Mouse (Mus musculus) neural tube, embryonic 14.5 days (tissue): ENCODE results near the gene Nbl1. TPM values are rescaled to one million over a fixed set of nuclear protein-coding genes. Genes with fewer than 3 reads are reported as not detected.

Experiments
- ATAC-seq: fragments of 200-750 bp; cut with Nextera tagmentation; 2 replicates; pipeline ENCODE4 v1.8.0; 2017; ENCODE audit warnings: low read depth, mild to moderate bottlenecking, moderate TSS enrichment, moderate library complexity
- H3K27ac ChIP-seq: fragments of 300-500 bp; sonication (generic); 2 replicates; pipeline ENCODE4 v1.5.1; 2014; ENCODE audit warnings: low read depth, mild to moderate bottlenecking, control low read depth, low read length, moderate library complexity, mixed read lengths
- H3K27me3 ChIP-seq: fragments of 300-500 bp; sonication (generic); 2 replicates; pipeline ENCODE4 v1.6.1; 2014; ENCODE audit warnings: low read length; ENCODE audit not compliant: control insufficient read depth, insufficient read depth
- H3K36me3 ChIP-seq: fragments of 300-500 bp; sonication (generic); 2 replicates; pipeline ENCODE4 v1.6.1; 2014; ENCODE audit warnings: low read length, mixed read lengths; ENCODE audit not compliant: control insufficient read depth, insufficient read depth
- H3K4me1 ChIP-seq: fragments of 300-500 bp; sonication (generic); 2 replicates; pipeline ENCODE4 v1.6.1; 2014; ENCODE audit warnings: low read length; ENCODE audit not compliant: control insufficient read depth, insufficient read depth
- H3K4me2 ChIP-seq: fragments of 300-500 bp; sonication (generic); 2 replicates; pipeline ENCODE4 v1.6.1; 2014; ENCODE audit warnings: mild to moderate bottlenecking, low read depth, low read length, control low read depth
- H3K4me3 ChIP-seq: fragments of 300-500 bp; sonication (generic); 2 replicates; pipeline ENCODE4 v1.5.1; 2014; ENCODE audit warnings: low read depth, low read length, control low read depth, mixed read lengths
- H3K9ac ChIP-seq: fragments of 300-500 bp; sonication (generic); replicated peaks from 2 replicates; pipeline ENCODE4 v1.6.1; 2014; ENCODE audit warnings: low read depth, mild to moderate bottlenecking, control low read depth, low read length, mixed read lengths
- H3K9me3 ChIP-seq: fragments of 300-500 bp; sonication (generic); 2 replicates; pipeline ENCODE4 v1.6.1; 2016; ENCODE audit warnings: low read length; ENCODE audit not compliant: control insufficient read depth
- whole genome bisulfite sequencing: fragments of 180-500 bp; shearing (Covaris S2); extraction: QIAGEN DNeasy Blood & Tissue Kit; methylation state at CpG from one replicate; pipeline ENCODE4 v1.1.7; 2014; 5-methylcytosine and 5-hydroxymethylcytosine counted together
- polyA plus RNA-seq: library from polyadenylated mRNA; unstranded; fragments of >200 nt; fragmentation: Nextera tagmentation; extraction: Ambion mirVana; gene quantifications from 2 replicates; pipeline ENCODE4 v1.2.1, GENCODE M21; 2014

Nbl1 gene
- polyA plus RNA-seq, 1 experiment from 2014 or later: 26.3 TPM

GRCm38 (mm10) chr4:139044566-139044965 lies 48.2 kb downstream of the Nbl1 start:
- H3K4me3 ChIP-seq: no peak overlapping the region

GRCm38 (mm10) chr4:139043600-139043999 lies 49.2 kb downstream of the Nbl1 start:
- ATAC-seq: no peak
- no peaks in the 10 kb centered on the region for H3K9me3 ChIP-seq
- 75% methylated on average over 2 of the region's 2 CpGs for WGBS

More at GRCm38 (mm10) chr4:139044566-139044965, 48.2 kb downstream of the Nbl1 start:
- Histone ChIP-seq H3K36me3 (no peaks in the 10 kb centered on the region), H3K9me3 (no peaks in the 10 kb centered on the region), H3K27me3 (no peaks in the 10 kb centered on the region), H3K4me2 (no peak overlapping the region), H3K4me1 (0 out of 2 replicates have a peak, but pooled peaks cover 4% of the 10 kb centered on the region), H3K9ac (no peak overlapping the region), H3K27ac (no peak overlapping the region)
- no peak for ATAC-seq
- WGBS: 90% methylated on average over 5 of the region's 5 CpGs

GRCm38 (mm10) chr4:139042611-139043010 lies 50.2 kb downstream of the Nbl1 start:
- no peaks in the 10 kb centered on the region for H3K27me3 ChIP-seq
- no peak overlapping the region for H3K9ac ChIP-seq
- ATAC-seq: no peak
- no peak overlapping the region for H3K4me3 ChIP-seq
- no peaks in the 10 kb centered on the region for H3K9me3 ChIP-seq
- H3K27ac ChIP-seq: no peak overlapping the region
- peaks cover 19% of the 10 kb centered on the region; the same call in 1 of the 2 replicates for H3K4me1 ChIP-seq
- H3K4me2 ChIP-seq: no peak overlapping the region
- WGBS: 58% methylated on average over 5 of the region's 5 CpGs
- H3K36me3 ChIP-seq: no peaks in the 10 kb centered on the region

More at GRCm38 (mm10) chr4:139043600-139043999, 49.2 kb downstream of the Nbl1 start:
- Histone ChIP-seq H3K4me3 (no peak overlapping the region), H3K27ac (no peak overlapping the region), H3K36me3 (no peaks in the 10 kb centered on the region), H3K27me3 (no peaks in the 10 kb centered on the region), H3K4me2 (no peak overlapping the region), H3K9ac (no peak overlapping the region), H3K4me1 (peaks cover 14% of the 10 kb centered on the region; the same call in 1 of the 2 replicates)

- H3K9ac ChIP-seq: no peak overlapping the region
- H3K4me1 ChIP-seq: peaks cover 19% of the 10 kb centered on the region; the same call in 1 of the 2 replicates
- 3% methylated on average over 10 of the region's 10 CpGs for WGBS
- no peak overlapping the region for H3K4me2 ChIP-seq
- H3K27ac ChIP-seq: peak overlapping the region; percentile 61
- H3K9me3 ChIP-seq: no peaks in the 10 kb centered on the region
- no peak overlapping the region for H3K4me3 ChIP-seq
- peak; percentile 57; the same call in 1 of the 2 replicates for ATAC-seq
- H3K27me3 ChIP-seq: no peaks in the 10 kb centered on the region
- no peaks in the 10 kb centered on the region for H3K36me3 ChIP-seq
These were observed 52.5 kb downstream of the Nbl1 start for GRCm38 (mm10) chr4:139040084-139040839.

GRCm38 (mm10) chr4:139037795-139038607 lies 54.8 kb downstream of the Nbl1 start:
- peak; percentile 35; the same call in 1 of the 2 replicates for ATAC-seq
- H3K4me3 ChIP-seq: no peak overlapping the region

GRCm38 (mm10) chr4:139035799-139036198 lies 57.0 kb downstream of the Nbl1 start:
- no peak overlapping the region for H3K27ac ChIP-seq
- no peaks in the 10 kb centered on the region for H3K36me3 ChIP-seq
- H3K4me3 ChIP-seq: no peak overlapping the region
- H3K9me3 ChIP-seq: no peaks in the 10 kb centered on the region
- no peak overlapping the region for H3K9ac ChIP-seq
- H3K4me1 ChIP-seq: peaks cover 24% of the 10 kb centered on the region; the same call in 1 of the 2 replicates
- H3K27me3 ChIP-seq: no peaks in the 10 kb centered on the region
- WGBS: 83% methylated on average over 3 of the region's 3 CpGs
- no peak overlapping the region for H3K4me2 ChIP-seq
- no peak for ATAC-seq

More at GRCm38 (mm10) chr4:139037795-139038607, 54.8 kb downstream of the Nbl1 start:
- peaks cover 19% of the 10 kb centered on the region; the same call in 1 of the 2 replicates for H3K4me1 ChIP-seq
- no peaks in the 10 kb centered on the region for H3K36me3 ChIP-seq
- peak overlapping the region; percentile 45; the same call in 1 of the 2 replicates for H3K27ac ChIP-seq
- H3K4me2 ChIP-seq: no peak overlapping the region
- no peaks in the 10 kb centered on the region for H3K9me3 ChIP-seq
- 24% methylated on average over 17 of the region's 17 CpGs for WGBS
- 0 out of 2 replicates have a peak overlapping the region, but pooled peaks have one; percentile 5 for H3K9ac ChIP-seq
- H3K27me3 ChIP-seq: no peaks in the 10 kb centered on the region

- WGBS: 89% methylated on average over 3 of the region's 3 CpGs
These were observed 57.9 kb downstream of the Nbl1 start for GRCm38 (mm10) chr4:139034942-139035341.

GRCm38 (mm10) chr4:139034540-139034939 lies 58.3 kb downstream of the Nbl1 start:
- 60% methylated on average over 4 of the region's 4 CpGs for WGBS
- Histone ChIP-seq H3K9ac (no peak overlapping the region), H3K4me2 (no peak overlapping the region), H3K4me3 (no peak overlapping the region), H3K36me3 (no peaks in the 10 kb centered on the region), H3K9me3 (no peaks in the 10 kb centered on the region), H3K27me3 (no peaks in the 10 kb centered on the region), H3K27ac (no peak overlapping the region), H3K4me1 (peaks cover 20% of the 10 kb centered on the region; the same call in 1 of the 2 replicates)
- ATAC-seq: no peak

More at GRCm38 (mm10) chr4:139034942-139035341, 57.9 kb downstream of the Nbl1 start:
- H3K9me3 ChIP-seq: no peaks in the 10 kb centered on the region
- H3K4me1 ChIP-seq: peaks cover 24% of the 10 kb centered on the region; the same call in 1 of the 2 replicates
- ATAC-seq: no peak
- no peaks in the 10 kb centered on the region for H3K36me3 ChIP-seq
- H3K4me2 ChIP-seq: no peak overlapping the region
- H3K27me3 ChIP-seq: no peaks in the 10 kb centered on the region
- no peak overlapping the region for H3K4me3 ChIP-seq
- no peak overlapping the region for H3K27ac ChIP-seq
- H3K9ac ChIP-seq: no peak overlapping the region
